ENCODE assay signal across 8 mouse cellular contexts in genomic region chr3:121290681-121291080, GRCm38 (mm10). TPM values are rescaled to one million over a fixed set of nuclear protein-coding genes. Genes with fewer than 3 reads are reported as not detected.
DNase-seq lines count a peak whose midpoint lies in the region; ATAC-seq and TF ChIP-seq lines count a peak whose summit lies in the region.

No protein-coding gene starts in this region.

- peak overlapping the region; percentile 67 for H3K4me2 ChIP-seq in heart, embryonic 15.5 days
- H3K4me2 ChIP-seq in liver, embryonic 15.5 days = peak overlapping the region; percentile 80

- no peak for TF ChIP-seq POLR2A in heart, adult 2 months (IDR thresholded peaks at IDR 0.05; ENCODE audit: insufficient read depth, low read depth, low read length)

- 67% methylated on average over 8 of the region's 8 CpGs for WGBS in heart, adult 2 months
- 59% methylated on average over 8 of the region's 8 CpGs for WGBS in heart, embryonic 15.5 days
- 67% methylated on average over 8 of the region's 8 CpGs for WGBS in liver, embryonic 15.5 days (ENCODE audit: insufficient replicate concordance)

- intact Hi-C loops in heart, adult 2 months (cut with DNase I) = loop anchor here (2.0 to 10.0 kb wide), 4 partner anchors 28 to 1697 kb away; partner anchors contain the start of genes 1810037I17Rik and Rwdd3

- TF ChIP-seq EP300 in heart, adult 2 months (IDR thresholded peaks at IDR 0.05; ENCODE audit: insufficient read depth, low read depth, low read length) = no peak

- ATAC-seq in heart, embryonic 15.5 days (replicated peaks; ENCODE audit: insufficient number of reproducible peaks, insufficient read depth, low FRiP score, low read depth) = no peak
- no peak for ATAC-seq in liver, embryonic 15.5 days (ENCODE audit: insufficient read depth)
- ATAC-seq in megakaryocyte-erythroid progenitor cell, adult 5-6 weeks (replicated peaks; ENCODE audit: low FRiP score, low TSS enrichment, poor library complexity, severe bottlenecking) = no peak

- no peaks in the 10 kb centered on the region for H3K36me3 ChIP-seq in heart, adult 2 months (ENCODE audit: control insufficient read depth, insufficient read depth, low read length)
- H3K36me3 ChIP-seq in ES-E14 (ENCODE audit: control insufficient read depth, insufficient read depth, low read length, poor library complexity, severe bottlenecking) = no peaks in the 10 kb centered on the region
- no peaks in the 10 kb centered on the region for H3K36me3 ChIP-seq in heart, embryonic 15.5 days
- H3K36me3 ChIP-seq in liver, embryonic 15.5 days (replicated peaks) = no peaks in the 10 kb centered on the region

- H3K79me2 ChIP-seq in heart, adult 2 months (replicated peaks; ENCODE audit: control insufficient read depth, insufficient read depth, low read length) = no peaks in the 10 kb centered on the region

- TF ChIP-seq CTCF in heart, adult 2 months (IDR thresholded peaks at IDR 0.05) = no peak

- H3K27ac ChIP-seq in heart, adult 2 months = peak overlapping the region; percentile 93
- H3K27ac ChIP-seq in ES-E14 (ENCODE audit: insufficient read depth, low read depth, low read length, poor library complexity, severe bottlenecking) = no peak overlapping the region
- H3K27ac ChIP-seq in heart, embryonic 15.5 days = peak overlapping the region; percentile 98
- H3K27ac ChIP-seq in liver, embryonic 15.5 days (replicated peaks) = peak overlapping the region; percentile 91

- in situ Hi-C loops in ES-E14 (cut with MboI; ENCODE audit: low sequenced_read_pairs in 2 of 2, unreplicated experiment in 2 of 2) = no loop called here

- H3K9me3 ChIP-seq in ES-E14 (ENCODE audit: control insufficient read depth, insufficient read depth, low read depth, low read length) = no peaks in the 10 kb centered on the region
- H3K9me3 ChIP-seq in heart, embryonic 15.5 days (replicated peaks) = no peaks in the 10 kb centered on the region
- no peaks in the 10 kb centered on the region for H3K9me3 ChIP-seq in liver, embryonic 15.5 days (replicated peaks)

- no peaks in the 10 kb centered on the region for H3K27me3 ChIP-seq in heart, adult 2 months (ENCODE audit: control insufficient read depth, insufficient read depth, low read length)
- no peaks in the 10 kb centered on the region for H3K27me3 ChIP-seq in heart, embryonic 15.5 days
- H3K27me3 ChIP-seq in liver, embryonic 15.5 days = no peaks in the 10 kb centered on the region

- H3K4me1 ChIP-seq in heart, adult 2 months (ENCODE audit: control insufficient read depth, insufficient read depth, low read length) = no peaks in the 10 kb centered on the region
- peaks cover 0 to 3% of the 10 kb centered on the region in 2 experiments; a peak in 2 of 4 replicates for H3K4me1 ChIP-seq in ES-E14 (ENCODE audit: control insufficient read depth in 2 of 2, insufficient read depth in 2 of 2, low read length in 2 of 2, poor library complexity in 1 of 2)
- peaks cover 5% of the 10 kb centered on the region for H3K4me1 ChIP-seq in heart, embryonic 15.5 days (replicated peaks)
- peaks cover 27% of the 10 kb centered on the region for H3K4me1 ChIP-seq in liver, embryonic 15.5 days (replicated peaks)

- peak overlapping the region; percentile 61; the same call in 1 of the 2 replicates for H3K4me3 ChIP-seq in heart, adult 2 months
- peak overlapping the region; percentile 76 to 95; a peak in 3 of 4 replicates for H3K4me3 ChIP-seq in ES-E14 (ENCODE audit: insufficient read depth in 1 of 2, low read depth in 1 of 2, low read length in 2 of 2, poor library complexity in 1 of 2, severe bottlenecking in 1 of 2)
- peak overlapping the region; percentile 80 for H3K4me3 ChIP-seq in heart, embryonic 15.5 days
- peak overlapping the region; percentile 72 for H3K4me3 ChIP-seq in liver, embryonic 15.5 days (replicated peaks)

- peak overlapping the region; percentile 68; the same call in 1 of the 2 replicates for H3K9ac ChIP-seq in heart, adult 2 months (ENCODE audit: low read depth, low read length)
- H3K9ac ChIP-seq in ES-E14 (ENCODE audit: insufficient read depth, low read depth, low read length, poor library complexity, severe bottlenecking) = peak overlapping the region; percentile 35; the same call in 1 of the 2 replicates
- H3K9ac ChIP-seq in heart, embryonic 15.5 days = peak overlapping the region; percentile 76
- peak overlapping the region; percentile 64 for H3K9ac ChIP-seq in liver, embryonic 15.5 days

- no peak for DNase-seq in heart, adult 2 months
- DNase-seq in heart, adult 18-20 months = no peak
- no peak for DNase-seq in ES-E14 (ENCODE audit: low read depth, low spot score)
- DNase-seq in thymus, postnatal 10 days (ENCODE audit: low spot score in 2 of 2) = no peak
- no peak for DNase-seq in gastrocnemius, postnatal 4 days (ENCODE audit: low spot score in 2 of 2)

TF ChIP-seq in ES-E14, 5 proteins besides CTCF, POLR2A, EP300 and RAD21:
- TF ChIP-seq CHD2 (IDR thresholded peaks at IDR 0.05; ENCODE audit: low read depth, low read length) (no peak), ZC3H11A (IDR thresholded peaks at IDR 0.05; ENCODE audit: borderline replicate concordance, low read depth, low read length) (no peak), ZNF384 (IDR thresholded peaks at IDR 0.05; ENCODE audit: low read depth, low read length) (no peak), HCFC1 (IDR thresholded peaks at IDR 0.05; ENCODE audit: borderline replicate concordance, insufficient read depth, low read length) (no peak), MAFK (IDR thresholded peaks at IDR 0.05; ENCODE audit: insufficient read depth, low read depth, low read length) (no peak)

RNA-seq across cellular contexts. Expression of gene Alg14, which starts 0.9 kb away (rescaled TPM):
- 10 to 100 TPM in 1 of 2 experiments, 1 to 10 TPM in 1; 9.1 to 10.4 TPM for total RNA-seq in heart, adult 2 months (2021)
- polyA plus RNA-seq in heart, adult 2 months (2012; rRNA removed) = 12.5 and 19.9 TPM in 2 replicates
- total RNA-seq in heart, adult 18-20 months (2021) = 10 to 100 TPM; 12.4 to 13.5 TPM
- total RNA-seq in ES-E14 (2012; rRNA removed) = 18.4 and 30.1 TPM in 2 replicates
- polyA plus RNA-seq in heart, embryonic 15.5 days (2015; fragmentation: Nextera tagmentation; extraction: Ambion mirVana) = 34.1 and 39.6 TPM in 2 replicates
- polyA plus RNA-seq in liver, embryonic 15.5 days (2015; fragmentation: Nextera tagmentation; extraction: Ambion mirVana) = 12.7 and 13.5 TPM in 2 replicates
- total RNA-seq in gastrocnemius, postnatal 4 days (2021) = 10 to 100 TPM; 10.7 to 14.0 TPM
- 14.1 and 23.4 TPM in 2 replicates for total RNA-seq in megakaryocyte-erythroid progenitor cell, adult 5-6 weeks (2014; fragmentation: Nextera tagmentation)
- total RNA-seq in megakaryocyte-erythroid progenitor cell, adult 5-6 weeks (2017) = 8.4 and 18.8 TPM in 2 replicates

RNA-seq across cellular contexts. Expression of gene Tmem56, which starts 7.8 kb away (rescaled TPM):
- 1 to 10 TPM in 1 of 2 experiments, under 1 TPM in 1; 0.99 to 2.9 TPM for total RNA-seq in heart, adult 2 months (2021)
- polyA plus RNA-seq in heart, adult 2 months (2012; rRNA removed) = 0.68 and 2.0 TPM in 2 replicates
- total RNA-seq in heart, adult 18-20 months (2021) = 1 to 10 TPM; 1.3 to 1.7 TPM
- total RNA-seq in ES-E14 (2012; rRNA removed) = 0.26 and 0.67 TPM in 2 replicates
- polyA plus RNA-seq in heart, embryonic 15.5 days (2015; fragmentation: Nextera tagmentation; extraction: Ambion mirVana) = 0.49 and 0.67 TPM in 2 replicates
- polyA plus RNA-seq in liver, embryonic 15.5 days (2015; fragmentation: Nextera tagmentation; extraction: Ambion mirVana) = 14.9 and 15.4 TPM in 2 replicates
- total RNA-seq in gastrocnemius, postnatal 4 days (2021) = 1 to 10 TPM; 3.0 to 5.4 TPM
- total RNA-seq in megakaryocyte-erythroid progenitor cell, adult 5-6 weeks (2014; fragmentation: Nextera tagmentation) = 47.9 and 54.0 TPM in 2 replicates
- 22.1 and 29.1 TPM in 2 replicates for total RNA-seq in megakaryocyte-erythroid progenitor cell, adult 5-6 weeks (2017)
